Comparison of ENCODE assay signal across 20 mouse cellular contexts in genomic region chr13:23203885-23204284, GRCm38 (mm10). TPM values are rescaled to one million over a fixed set of nuclear protein-coding genes. Genes with fewer than 3 reads are reported as not detected.
DNase-seq lines count a peak whose midpoint lies in the region; ATAC-seq and TF ChIP-seq lines count a peak whose summit lies in the region.
"Not testable (repeated sequence)": the region's sequence is repeated elsewhere in the genome, so short reads cannot be mapped to it uniquely, and the experiment has no call there.
"Had no signal": no experiment of that assay in that cellular context is flagged by ENCODE, and none has a peak within 500 bp of the region (broad histone marks: within the 10 kb centered on the region; RNA-seq: fewer than 3 reads in every experiment).

No protein-coding gene starts in this region.

- H3K4me1 ChIP-seq in liver, adult 2 months (ENCODE audit: control insufficient read depth, insufficient read depth, low read length); liver, postnatal 0 days (ENCODE audit: insufficient read depth): not testable (repeated sequence)

- not testable (repeated sequence) for H3K79me2 ChIP-seq in liver, adult 2 months (ENCODE audit: control insufficient read depth, insufficient read depth, low read length)

- not testable (repeated sequence) for H3K36me3 ChIP-seq in liver, adult 2 months (ENCODE audit: control insufficient read depth, insufficient read depth, low read length); liver, postnatal 0 days (replicated peaks; ENCODE audit: insufficient read depth, low read length)

- TF ChIP-seq POLR2A in liver, adult 2 months (IDR thresholded peaks at IDR 0.05; ENCODE audit: extremely low read depth, insufficient read depth, low read length): not testable (repeated sequence)

- H3K27ac ChIP-seq in liver, adult 2 months (replicated peaks; ENCODE audit: insufficient read depth, low read depth, low read length); liver, postnatal 0 days (ENCODE audit: low read depth): not testable (repeated sequence)

- H3K9ac ChIP-seq in liver, adult 2 months (ENCODE audit: low read depth, low read length); liver, postnatal 0 days (replicated peaks): not testable (repeated sequence)

- not testable (repeated sequence) for H3K4me3 ChIP-seq in liver, adult 2 months (ENCODE audit: insufficient read depth, low read depth, low read length); liver, postnatal 0 days (ENCODE audit: low read depth, low read length)

- H3K9me3 ChIP-seq in liver, postnatal 0 days (ENCODE audit: low read length): not testable (repeated sequence)

- not testable (repeated sequence) for H3K27me3 ChIP-seq in liver, adult 2 months (ENCODE audit: control insufficient read depth, insufficient read depth, low read length); liver, postnatal 0 days (ENCODE audit: insufficient read depth, low read length)

- not testable (repeated sequence) for TF ChIP-seq CTCF in liver, adult 2 months (IDR thresholded peaks at IDR 0.05; ENCODE audit: low read depth, low read length); liver, postnatal 0 days (IDR thresholded peaks at IDR 0.05; ENCODE audit: low read depth)

- TF ChIP-seq EP300 in liver, postnatal 0 days (IDR thresholded peaks at IDR 0.05; ENCODE audit: low read depth): not testable (repeated sequence)

- DNase-seq in liver, adult 2 months (ENCODE audit: extremely low read depth, low read depth, low spot score): peak; percentile 53
- not testable (repeated sequence) for DNase-seq in liver, postnatal 0 days
- peak; percentile 0 for DNase-seq in retina, postnatal 1 day

- H3K4me2 ChIP-seq in liver, postnatal 0 days (ENCODE audit: low read depth, low read length): not testable (repeated sequence)

- 17% methylated on average over 1 of the region's 1 CpGs for WGBS in liver, adult 2 months
- 45% methylated on average over 1 of the region's 1 CpGs for WGBS in liver, postnatal 0 days (ENCODE audit: insufficient replicate concordance)

- ATAC-seq in liver, postnatal 0 days: peak; percentile 70

RNA-seq across cellular contexts. Expression of gene Vmn1r221, which starts 10.0 kb away (rescaled TPM):
- not detected in 2 replicates for total RNA-seq in liver, adult 2 months (2014; rRNA removed)
- polyA plus RNA-seq in liver, adult 2 months (2012; rRNA removed): not detected in 2 replicates
- not detected in 2 replicates for polyA plus RNA-seq in liver, postnatal 0 days (2015; fragmentation: Nextera tagmentation; extraction: Ambion mirVana)
- total RNA-seq: adrenal gland, adult 18-20 months; adrenal gland, adult 2 months; adrenal gland, adult 8-10 months; adrenal gland, postnatal 10 days; adrenal gland, postnatal 14 days; adrenal gland, postnatal 25 days; adrenal gland, postnatal 36 days; adrenal gland, postnatal 4 days; CH12.LX; ES-E14; MEL had no signal
- polyA plus RNA-seq: activated CD4-positive, CD25-positive, alpha-beta regulatory T cell, adult 4 months; adrenal gland, adult 2 months; brain, embryonic 14.5 days; C2C12; CD4-positive, CD25-positive, alpha-beta regulatory T cell, adult 4 months; G1E; Patski had no signal

RNA-seq across cellular contexts. Expression of gene Vmn1r220, which starts 16.1 kb away (rescaled TPM):
- total RNA-seq in liver, adult 2 months (2014; rRNA removed): not detected in 2 replicates
- not detected in 2 replicates for polyA plus RNA-seq in liver, adult 2 months (2012; rRNA removed)
- not detected in 2 replicates for polyA plus RNA-seq in liver, postnatal 0 days (2015; fragmentation: Nextera tagmentation; extraction: Ambion mirVana)
- total RNA-seq: adrenal gland, adult 18-20 months; adrenal gland, adult 2 months; adrenal gland, adult 8-10 months; adrenal gland, postnatal 10 days; adrenal gland, postnatal 14 days; adrenal gland, postnatal 25 days; adrenal gland, postnatal 36 days; adrenal gland, postnatal 4 days; CH12.LX; ES-E14; MEL had no signal
- polyA plus RNA-seq: activated CD4-positive, CD25-positive, alpha-beta regulatory T cell, adult 4 months; adrenal gland, adult 2 months; brain, embryonic 14.5 days; C2C12; CD4-positive, CD25-positive, alpha-beta regulatory T cell, adult 4 months; G1E had no signal

RNA-seq across cellular contexts. Expression of gene Vmn1r222, which starts 31.9 kb away (rescaled TPM):
- not detected in 2 replicates for total RNA-seq in liver, adult 2 months (2014; rRNA removed)
- not detected in 2 replicates for polyA plus RNA-seq in liver, adult 2 months (2012; rRNA removed)
- not detected in 2 replicates for polyA plus RNA-seq in liver, postnatal 0 days (2015; fragmentation: Nextera tagmentation; extraction: Ambion mirVana)
- total RNA-seq: adrenal gland, adult 18-20 months; adrenal gland, adult 2 months; adrenal gland, adult 8-10 months; adrenal gland, postnatal 10 days; adrenal gland, postnatal 14 days; adrenal gland, postnatal 25 days; adrenal gland, postnatal 36 days; adrenal gland, postnatal 4 days; CH12.LX; ES-E14; G1E; MEL had no signal
- polyA plus RNA-seq: activated CD4-positive, CD25-positive, alpha-beta regulatory T cell, adult 4 months; adrenal gland, adult 2 months; brain, embryonic 14.5 days; C2C12; CD4-positive, CD25-positive, alpha-beta regulatory T cell, adult 4 months; G1E; Patski had no signal

RNA-seq across cellular contexts. Expression of gene Vmn1r223, which starts 43.0 kb away (rescaled TPM):
- total RNA-seq in liver, adult 2 months (2014; rRNA removed): not detected in 2 replicates
- polyA plus RNA-seq in liver, adult 2 months (2012; rRNA removed): not detected in 2 replicates
- polyA plus RNA-seq in liver, postnatal 0 days (2015; fragmentation: Nextera tagmentation; extraction: Ambion mirVana): not detected in 2 replicates
- total RNA-seq: adrenal gland, adult 18-20 months; adrenal gland, adult 2 months; adrenal gland, adult 8-10 months; adrenal gland, postnatal 10 days; adrenal gland, postnatal 14 days; adrenal gland, postnatal 25 days; adrenal gland, postnatal 36 days; adrenal gland, postnatal 4 days; CH12.LX; ES-E14; MEL had no signal
- polyA plus RNA-seq: activated CD4-positive, CD25-positive, alpha-beta regulatory T cell, adult 4 months; adrenal gland, adult 2 months; brain, embryonic 14.5 days; C2C12; CD4-positive, CD25-positive, alpha-beta regulatory T cell, adult 4 months; G1E; Patski had no signal

RNA-seq across cellular contexts. Expression of gene Vmn1r219, which starts 44.8 kb away (rescaled TPM):
- total RNA-seq in liver, adult 2 months (2014; rRNA removed): not detected in 2 replicates
- polyA plus RNA-seq in liver, adult 2 months (2012; rRNA removed): not detected in 2 replicates
- not detected in 2 replicates for polyA plus RNA-seq in liver, postnatal 0 days (2015; fragmentation: Nextera tagmentation; extraction: Ambion mirVana)
- total RNA-seq: adrenal gland, adult 18-20 months; adrenal gland, adult 2 months; adrenal gland, adult 8-10 months; adrenal gland, postnatal 10 days; adrenal gland, postnatal 14 days; adrenal gland, postnatal 25 days; adrenal gland, postnatal 36 days; adrenal gland, postnatal 4 days; CH12.LX; MEL had no signal
- polyA plus RNA-seq: activated CD4-positive, CD25-positive, alpha-beta regulatory T cell, adult 4 months; adrenal gland, adult 2 months; brain, embryonic 14.5 days; C2C12; CD4-positive, CD25-positive, alpha-beta regulatory T cell, adult 4 months; G1E; Patski had no signal
